In the genomic region with DNA sequence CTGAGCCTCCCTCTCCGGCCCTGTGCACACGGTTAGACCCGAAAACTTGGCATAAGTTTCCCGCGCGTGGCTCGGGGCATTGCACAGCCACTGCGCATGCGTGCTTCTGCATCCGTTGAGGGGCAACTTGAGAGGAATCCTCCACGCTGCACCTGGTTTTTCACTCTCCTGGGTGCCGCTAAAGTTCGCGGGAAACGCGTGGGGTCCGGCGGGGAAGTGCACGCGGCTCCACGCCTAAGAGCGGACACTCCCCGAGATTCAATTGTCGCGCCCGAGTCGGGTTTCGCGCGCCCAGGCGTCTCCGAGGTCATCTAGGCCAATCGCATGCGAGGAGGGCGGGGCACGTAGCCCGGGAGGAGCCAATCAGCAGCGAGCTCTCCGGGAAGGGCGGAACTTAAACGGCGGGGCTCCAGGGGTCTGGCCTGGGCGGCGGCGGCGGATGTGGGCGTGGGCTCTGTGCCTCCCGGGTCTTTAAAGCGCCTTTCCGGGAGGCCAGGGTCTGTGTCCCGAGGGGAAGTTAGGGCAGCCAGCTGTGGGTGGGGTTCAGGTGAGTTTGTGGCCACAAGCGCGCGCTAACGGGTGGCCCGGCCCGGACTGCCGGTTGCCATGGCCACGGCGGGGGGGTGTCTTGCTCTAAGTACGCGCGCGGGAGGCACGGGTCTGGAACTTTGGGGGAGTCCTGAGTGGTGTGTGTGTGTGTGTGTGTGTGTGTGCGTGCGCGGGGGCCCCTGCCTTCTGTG, we compare ENCODE assay signal across 1 mouse cellular context.
A peak's percentile ranks its signal among the peaks of the same experiment; 100 is the strongest.
TF ChIP-seq lines count a peak whose summit lies in the region.

No protein-coding gene starts in this region.

TF ChIP-seq in CH12.LX, 34 proteins besides CTCF, POLR2A, EP300 and RAD21:
- peak; percentile 90 for TF ChIP-seq MXI1 (IDR thresholded peaks at IDR 0.05; ENCODE audit: low read depth, low read length)
- 0 out of 2 replicates have a peak, but pooled peaks have one; percentile 26 for TF ChIP-seq BHLHE40 (IDR thresholded peaks at IDR 0.05; ENCODE audit: low read depth, low read length)
- peak; percentile 18 for TF ChIP-seq NELFE (IDR thresholded peaks at IDR 0.05; ENCODE audit: low read depth, low read length)
- no peak for TF ChIP-seq MAFK (IDR thresholded peaks at IDR 0.05; ENCODE audit: insufficient replicate concordance, low read length)
- peak; percentile 88 for TF ChIP-seq NRF1 (IDR thresholded peaks at IDR 0.05; ENCODE audit: low read depth, low read length)
- no peak for TF ChIP-seq PAX5 (IDR thresholded peaks at IDR 0.05; ENCODE audit: low read length)
- no peak; the same call in 1 of the 2 replicates for TF ChIP-seq ETS1 (conservative IDR thresholded peaks at IDR 0.05; ENCODE audit: low read depth, low read length)
- peak; percentile 65; the same call in 1 of the 2 replicates for TF ChIP-seq KAT2A (IDR thresholded peaks at IDR 0.05; ENCODE audit: insufficient replicate concordance, low read length)
- no peak for TF ChIP-seq USF2 (conservative IDR thresholded peaks at IDR 0.05; ENCODE audit: low read depth, low read length)
- TF ChIP-seq CHD2 (IDR thresholded peaks at IDR 0.05; ENCODE audit: low read length) = peak; percentile 73
- TF ChIP-seq TCF12 (IDR thresholded peaks at IDR 0.05; ENCODE audit: low read depth, low read length) = peak; percentile 70
- TF ChIP-seq ZKSCAN1 (IDR thresholded peaks at IDR 0.05; ENCODE audit: borderline replicate concordance, low read depth, low read length) = no peak
- TF ChIP-seq ZNF384 (IDR thresholded peaks at IDR 0.05; ENCODE audit: low read depth, low read length) = no peak
- TF ChIP-seq TBP (conservative IDR thresholded peaks at IDR 0.05; ENCODE audit: low read depth, low read length) = no peak
- no peak for TF ChIP-seq JUND (conservative IDR thresholded peaks at IDR 0.05; ENCODE audit: low read depth, low read length)
- peak; percentile 79 for TF ChIP-seq ZMIZ1 (IDR thresholded peaks at IDR 0.05; ENCODE audit: low read depth, low read length)
- TF ChIP-seq HCFC1 (IDR thresholded peaks at IDR 0.05; ENCODE audit: low read depth, low read length) = peak; percentile 60
- TF ChIP-seq ELF1 (IDR thresholded peaks at IDR 0.05; ENCODE audit: low read depth, low read length) = peak; percentile 82
- TF ChIP-seq MEF2A (IDR thresholded peaks at IDR 0.05; ENCODE audit: borderline replicate concordance, low read depth, low read length) = no peak
- TF ChIP-seq USF1 (IDR thresholded peaks at IDR 0.05; ENCODE audit: low read depth, low read length) = no peak
- TF ChIP-seq SIN3A (IDR thresholded peaks at IDR 0.05; ENCODE audit: low read length) = peak; percentile 66
- TF ChIP-seq ZC3H11A (IDR thresholded peaks at IDR 0.05; ENCODE audit: low read depth, low read length) = no peak
- no peak for TF ChIP-seq JUN (IDR thresholded peaks at IDR 0.05; ENCODE audit: insufficient read depth, low read depth, low read length)
- TF ChIP-seq RCOR1 (conservative IDR thresholded peaks at IDR 0.05; ENCODE audit: low read depth, low read length) = no peak
- TF ChIP-seq UBTF (IDR thresholded peaks at IDR 0.05; ENCODE audit: low read depth, low read length) = no peak
- peak; percentile 94; the same call in 1 of the 2 replicates for TF ChIP-seq E2F4 (IDR thresholded peaks at IDR 0.05; ENCODE audit: insufficient replicate concordance, low read depth, low read length)
- TF ChIP-seq MYC (IDR thresholded peaks at IDR 0.05; ENCODE audit: low read depth, low read length) = peak; percentile 89
- TF ChIP-seq MAX (IDR thresholded peaks at IDR 0.05; ENCODE audit: low read length) = peak; percentile 48; the same call in 1 of the 2 replicates
- no peak; the same call in 1 of the 2 replicates for TF ChIP-seq POLR2AphosphoS2 (IDR thresholded peaks at IDR 0.05; ENCODE audit: low read depth, low read length)
- no peak for TF ChIP-seq GABPA (IDR thresholded peaks at IDR 0.05; ENCODE audit: insufficient replicate concordance, low read depth, low read length)
- no peak for TF ChIP-seq MAZ (IDR thresholded peaks at IDR 0.05; ENCODE audit: low read depth, low read length)
- no peak for TF ChIP-seq SMC3 (IDR thresholded peaks at IDR 0.05; ENCODE audit: low read depth, low read length)
- no peak for TF ChIP-seq CHD1 (IDR thresholded peaks at IDR 0.05; ENCODE audit: low read depth, low read length)
- no peak for TF ChIP-seq IRF4 (IDR thresholded peaks at IDR 0.05; ENCODE audit: low read depth, low read length)
